Mouse (Mus musculus) bone marrow, adult 2 months (tissue): ENCODE measurements around the gene Selenon.

ENCODE experiments used
- CTCF ChIP-seq: fragments of 200-500 bp; IDR thresholded peaks from 2 replicates; pipeline ENCODE4 v1.5.1; 2011; ENCODE audit warnings: low read length, control low read depth; ENCODE audit not compliant: control insufficient read depth, insufficient read depth
- POLR2A ChIP-seq: fragments of 200-500 bp; IDR thresholded peaks from 2 replicates; pipeline ENCODE4 v1.6.1; 2011; ENCODE audit warnings: low read depth, mild to moderate bottlenecking, control low read depth, low read length, borderline replicate concordance; ENCODE audit not compliant: control insufficient read depth

GRCm38 (mm10) chr4:134505966-134506594 lies 45.9 kb downstream of the Selenon start:
- TF ChIP-seq POLR2A (no peak), CTCF (no peak)
